Mouse (Mus musculus): ENCODE data around the gene Nin.

Nin gene

DNA sequence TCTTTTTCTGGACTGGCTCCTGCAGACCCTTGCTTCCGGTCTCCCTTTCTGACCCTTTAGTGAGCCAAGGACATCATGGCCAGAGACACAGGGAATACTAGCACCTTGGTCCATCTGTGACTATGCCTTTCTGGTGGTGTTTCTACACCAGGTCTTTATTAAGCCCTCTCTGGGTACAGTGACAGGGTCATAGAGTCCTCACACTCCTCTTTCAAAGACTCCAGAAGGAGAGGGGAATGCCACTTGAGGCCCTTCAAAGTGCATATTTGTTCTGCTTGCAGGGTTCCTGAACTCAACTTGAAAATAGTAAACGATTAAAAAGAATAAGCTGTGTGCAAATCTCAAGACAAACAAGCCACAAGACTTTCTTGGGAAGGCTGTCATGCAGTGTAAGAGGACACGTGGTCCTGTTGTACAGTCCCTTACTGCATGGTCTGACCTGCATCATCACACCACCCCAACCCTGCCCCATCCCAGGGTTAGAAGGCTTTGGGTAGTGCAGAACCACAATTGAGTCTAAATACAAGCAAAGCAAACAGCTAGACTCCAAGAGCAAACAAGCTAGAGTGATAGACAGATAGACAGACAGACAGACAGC lies 30.5 kb downstream of the Nin start:
- DNase-seq (ENCODE audit: low read depth, low spot score) = no peak

DNA sequence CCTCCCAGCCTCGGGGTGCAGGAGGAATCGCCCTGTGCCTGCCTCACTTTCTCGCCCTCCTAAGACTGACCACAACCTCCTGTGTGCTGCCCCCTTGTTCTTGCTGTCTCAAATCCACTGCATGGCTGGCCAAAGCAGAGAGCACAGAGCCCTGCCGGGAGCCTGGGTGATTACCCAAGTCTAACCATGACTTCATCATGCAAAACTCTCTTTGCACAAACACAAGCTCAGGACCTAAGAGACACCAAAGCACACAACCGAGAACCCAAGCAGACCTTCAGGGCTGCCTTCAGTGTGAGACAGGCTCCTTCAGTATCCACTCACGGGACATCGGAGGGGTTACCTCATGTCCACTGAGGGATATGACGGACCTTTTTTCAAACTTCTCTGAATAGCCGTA lies 31.0 kb downstream of the Nin start:
- no peak for DNase-seq (ENCODE audit: low read depth, low spot score)

DNA sequence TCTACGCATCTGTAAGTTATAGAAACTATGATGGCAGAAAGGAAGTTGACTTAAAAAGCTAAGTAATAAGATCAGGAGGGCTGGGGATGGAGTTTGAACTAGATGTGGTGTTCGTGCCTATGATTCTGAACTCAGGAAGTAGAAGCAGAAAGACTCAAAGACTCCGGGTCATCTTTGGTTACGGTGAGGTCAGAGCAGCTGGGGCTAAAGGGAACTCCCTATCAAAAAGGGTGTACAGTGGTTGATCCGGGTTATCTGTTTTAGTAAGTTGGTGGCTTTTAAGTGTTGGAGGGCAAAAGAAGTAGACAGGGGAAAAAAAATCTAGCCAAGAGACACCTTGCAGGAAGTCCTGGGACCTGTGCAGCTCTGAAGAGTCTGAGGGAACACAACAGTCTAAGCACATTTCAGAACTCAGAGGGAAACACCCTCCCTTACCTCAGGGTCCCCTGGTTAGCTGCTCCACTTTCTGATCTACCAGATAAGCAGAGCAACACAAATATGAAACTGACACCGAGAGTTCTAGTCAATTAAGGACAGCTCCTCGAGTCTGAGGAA lies 35.0 kb downstream of the Nin start:
- DNase-seq (ENCODE audit: low read depth, low spot score) = peak; percentile 64

- DNase-seq (ENCODE audit: low read depth, low spot score) = no peak
Measured at GRCm38 (mm10) chr12:70076493-70076892, 37.0 kb downstream of the Nin start.

- peak; percentile 49 for DNase-seq (ENCODE audit: low read depth, low spot score)
Measured at GRCm38 (mm10) chr12:70075001-70075400, 38.5 kb downstream of the Nin start.

DNA sequence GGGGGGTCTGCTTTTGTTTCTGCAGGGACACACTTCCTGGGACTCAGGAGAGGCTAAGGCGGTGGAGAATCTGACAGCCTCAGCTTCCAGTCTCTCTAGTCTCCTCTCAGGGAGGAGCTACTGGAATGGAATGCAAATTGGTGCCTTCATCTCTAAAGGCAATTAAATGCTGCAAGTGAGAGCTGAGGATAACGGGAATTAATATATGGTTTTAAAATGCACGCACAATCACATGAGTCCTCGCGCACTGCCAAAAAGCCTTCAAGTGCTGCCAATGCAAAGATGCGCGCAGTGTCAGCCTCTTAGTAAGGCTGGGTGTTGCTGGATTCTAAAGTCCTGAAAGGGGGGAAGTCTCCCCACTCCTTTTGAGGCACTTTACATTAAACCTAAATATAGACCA lies 42.6 kb downstream of the Nin start:
- DNase-seq (ENCODE audit: low read depth, low spot score) = no peak

DNA sequence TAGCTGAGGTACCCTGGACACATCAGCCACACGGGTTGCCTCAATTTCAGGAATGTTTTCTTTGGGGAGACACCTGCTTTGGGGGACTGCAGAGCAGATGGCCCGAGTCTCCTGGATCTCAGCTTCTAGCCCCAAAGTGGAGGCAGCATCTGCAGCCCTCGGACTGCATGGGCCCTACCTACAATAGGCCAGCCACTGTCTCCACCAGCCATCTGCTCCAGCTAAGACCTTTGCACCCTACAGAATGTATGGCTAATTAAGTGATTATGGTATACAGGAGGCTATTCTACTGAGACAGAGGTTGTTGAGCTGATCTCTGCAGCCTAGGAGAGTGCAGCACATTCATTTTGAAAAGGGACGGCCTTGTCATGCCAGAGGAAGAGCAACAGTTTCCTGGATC lies 43.2 kb downstream of the Nin start:
- DNase-seq (ENCODE audit: low read depth, low spot score) = no peak

- no peak for DNase-seq (ENCODE audit: low read depth, low spot score)
Measured at GRCm38 (mm10) chr12:70068647-70069257, 44.8 kb downstream of the Nin start.

DNA sequence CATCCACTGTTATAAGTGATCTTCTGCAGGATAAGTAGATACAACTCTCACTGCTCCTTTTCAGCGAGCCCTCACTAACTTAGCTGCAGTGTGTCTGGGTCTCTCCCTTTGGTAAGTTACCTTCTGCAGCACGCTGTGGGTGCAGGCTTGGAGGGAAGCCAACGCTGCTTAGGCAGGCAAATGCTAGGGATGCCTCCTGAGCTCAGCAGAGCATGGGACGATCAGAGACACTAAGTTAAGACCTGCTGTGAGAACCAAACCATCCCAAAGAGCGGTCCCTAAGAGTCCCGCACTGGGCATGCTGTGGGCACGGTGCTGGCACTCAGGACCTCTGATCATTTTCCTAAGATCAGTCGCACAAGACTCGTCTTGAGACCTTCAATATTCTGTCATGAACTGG lies 45.7 kb downstream of the Nin start:
- DNase-seq (ENCODE audit: low read depth, low spot score) = no peak

- DNase-seq (ENCODE audit: low read depth, low spot score) = peak; percentile 80
Measured at GRCm38 (mm10) chr12:70062114-70062513, 51.4 kb downstream of the Nin start.

DNA sequence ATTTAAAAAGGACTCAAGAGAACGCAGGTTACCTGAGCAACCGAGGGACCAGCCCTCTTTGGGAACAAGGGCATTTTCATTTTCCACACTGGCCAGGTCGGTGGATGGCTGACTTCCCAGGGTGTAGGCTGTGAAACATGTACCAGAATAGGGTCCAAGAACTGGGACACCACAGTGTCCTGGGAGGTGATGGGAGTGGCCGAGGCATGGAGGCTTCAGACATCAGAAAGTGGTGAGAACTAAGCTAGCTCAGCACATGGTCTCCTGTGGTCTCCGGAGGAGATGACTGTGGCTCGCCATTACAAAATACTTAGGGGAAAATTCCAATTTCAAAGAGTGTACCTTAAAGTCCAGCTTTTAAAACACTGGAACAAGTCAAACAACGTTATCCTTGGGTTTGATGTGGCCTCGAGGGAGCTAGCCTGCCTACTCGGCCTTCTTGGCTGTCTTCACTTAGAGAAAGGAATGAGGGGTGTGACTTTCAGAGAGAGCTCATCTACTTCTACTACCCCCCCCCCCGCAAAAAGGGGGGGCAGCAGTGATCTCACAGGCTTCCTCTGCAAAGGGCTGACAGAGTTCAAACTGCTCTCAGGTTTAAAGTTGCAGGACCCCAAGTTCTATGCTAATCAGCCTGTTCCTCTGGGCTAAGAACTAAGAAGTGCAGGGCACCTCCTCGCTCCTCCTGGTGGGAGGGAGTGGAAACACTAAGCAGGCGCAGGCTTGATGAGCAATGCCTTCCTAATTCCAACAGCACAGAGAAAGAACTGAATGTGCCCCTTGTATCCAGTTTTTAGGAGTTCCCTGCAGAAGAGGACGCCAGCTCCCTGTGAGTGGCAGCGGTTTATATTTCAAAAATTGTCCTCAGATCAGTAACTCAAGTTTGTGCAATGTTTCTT lies 54.3 kb downstream of the Nin start:
- no peak for DNase-seq (ENCODE audit: low read depth, low spot score)

GRCm38 (mm10) chr12:70050699-70051098 lies 62.8 kb downstream of the Nin start:
- no peak for DNase-seq (ENCODE audit: low read depth, low spot score)

- no peak for DNase-seq (ENCODE audit: low read depth, low spot score)
Measured at GRCm38 (mm10) chr12:70048741-70049140, 64.8 kb downstream of the Nin start.

DNA sequence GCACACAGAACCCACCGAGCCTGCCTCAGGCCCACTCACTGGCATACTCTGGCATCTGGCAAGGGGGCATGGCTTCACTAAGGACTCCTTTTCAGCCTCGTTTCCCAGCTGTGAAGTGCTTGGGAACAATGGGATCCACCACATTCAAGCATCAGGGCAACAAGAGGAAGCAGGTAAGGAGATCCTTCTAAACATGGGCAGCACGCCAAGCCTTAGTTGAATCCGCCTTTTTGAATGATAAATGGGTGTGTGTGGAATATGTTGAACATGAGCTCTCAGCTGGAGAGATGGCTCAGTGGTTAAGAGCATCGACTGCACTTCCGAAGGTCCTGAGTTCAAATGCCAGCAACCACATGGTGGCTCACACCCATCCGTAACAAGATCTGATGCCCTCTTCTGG lies 66.2 kb downstream of the Nin start:
- no peak for DNase-seq (ENCODE audit: low read depth, low spot score)

DNA sequence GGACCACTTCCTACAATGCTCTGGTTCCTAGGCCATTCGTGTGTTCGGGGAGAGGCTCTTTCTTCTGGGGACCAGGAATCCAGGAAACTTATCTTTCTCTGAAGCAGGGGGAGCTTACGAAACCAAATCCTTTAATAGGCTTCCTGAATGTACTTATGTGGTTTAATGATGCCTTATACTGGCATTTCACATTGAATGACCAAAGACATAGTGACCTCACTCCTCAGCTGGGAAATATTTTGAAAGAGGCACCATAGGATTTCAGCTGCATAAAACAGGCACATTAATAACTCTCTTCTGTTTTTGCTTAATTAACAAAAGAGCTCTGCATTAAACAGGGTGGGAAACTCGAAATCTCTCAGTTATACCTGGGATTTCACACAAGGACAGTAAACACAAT lies 69.2 kb downstream of the Nin start:
- no peak for DNase-seq (ENCODE audit: low read depth, low spot score)

DNA sequence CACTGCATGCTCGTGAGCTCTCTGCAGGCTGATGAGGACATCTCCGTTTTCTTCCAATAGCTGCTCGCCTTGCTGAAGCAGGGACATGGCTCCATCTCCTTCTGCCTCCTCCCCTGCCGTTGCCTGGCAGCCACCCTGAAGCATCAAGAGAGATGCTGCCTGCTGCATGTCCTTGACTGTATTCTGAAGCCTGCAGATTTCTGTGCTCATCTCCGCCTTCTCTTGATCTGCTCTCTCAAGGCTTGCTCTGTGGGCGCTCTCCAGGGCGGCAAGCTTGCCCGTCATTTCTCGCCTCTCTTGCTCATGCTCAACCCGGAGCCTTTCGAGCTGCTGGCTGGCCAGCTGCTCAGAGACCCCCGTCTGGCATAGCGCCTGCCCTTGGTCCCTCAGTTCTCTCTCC lies 70.1 kb downstream of the Nin start:
- no peak for DNase-seq (ENCODE audit: low read depth, low spot score)

- no peak for DNase-seq (ENCODE audit: low read depth, low spot score)
Measured at GRCm38 (mm10) chr12:70040981-70041380, 72.5 kb downstream of the Nin start.

- no peak for DNase-seq (ENCODE audit: low read depth, low spot score)
Measured at GRCm38 (mm10) chr12:70036722-70037305, 76.7 kb downstream of the Nin start.

DNA sequence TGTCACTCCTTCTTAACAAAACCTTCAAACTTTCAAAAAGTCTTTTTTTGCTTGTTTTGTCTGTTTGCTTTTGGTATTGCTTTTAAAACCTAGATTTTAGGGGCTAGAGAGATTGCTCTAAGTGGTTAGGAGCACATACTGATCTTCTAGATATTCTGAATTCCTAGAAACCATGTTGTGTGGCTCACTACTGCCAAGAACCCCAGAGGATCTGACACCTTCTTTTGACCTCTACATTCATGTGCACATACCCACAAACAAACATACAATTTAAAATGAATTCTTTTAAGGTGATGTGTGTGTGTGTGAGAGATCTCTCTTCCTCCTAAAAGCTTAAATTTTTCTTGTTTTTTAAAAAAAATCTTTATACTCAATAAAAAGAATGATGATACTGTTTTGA lies 87.3 kb downstream of the Nin start:
- DNase-seq (ENCODE audit: low read depth, low spot score) = no peak

DNA sequence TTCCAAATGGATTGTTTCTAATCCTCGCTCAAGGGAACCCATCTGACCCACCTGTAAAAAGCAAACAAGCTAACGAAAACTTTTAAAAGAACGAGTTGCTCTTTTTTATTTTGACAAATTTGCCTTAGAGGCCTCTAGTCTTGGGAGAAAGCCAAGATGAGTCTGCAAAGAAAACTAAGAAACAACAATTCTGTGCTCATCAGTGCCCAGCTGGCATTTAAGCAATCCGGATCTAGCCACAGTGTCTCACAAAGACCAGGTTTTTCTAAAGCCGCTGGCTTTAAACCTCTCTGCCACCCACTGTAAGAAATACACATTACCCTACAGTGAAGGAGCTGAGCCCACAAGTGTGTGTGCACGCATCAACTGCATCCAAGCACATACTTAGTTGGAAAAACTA lies 88.1 kb downstream of the Nin start:
- no peak for DNase-seq (ENCODE audit: low read depth, low spot score)

DNA sequence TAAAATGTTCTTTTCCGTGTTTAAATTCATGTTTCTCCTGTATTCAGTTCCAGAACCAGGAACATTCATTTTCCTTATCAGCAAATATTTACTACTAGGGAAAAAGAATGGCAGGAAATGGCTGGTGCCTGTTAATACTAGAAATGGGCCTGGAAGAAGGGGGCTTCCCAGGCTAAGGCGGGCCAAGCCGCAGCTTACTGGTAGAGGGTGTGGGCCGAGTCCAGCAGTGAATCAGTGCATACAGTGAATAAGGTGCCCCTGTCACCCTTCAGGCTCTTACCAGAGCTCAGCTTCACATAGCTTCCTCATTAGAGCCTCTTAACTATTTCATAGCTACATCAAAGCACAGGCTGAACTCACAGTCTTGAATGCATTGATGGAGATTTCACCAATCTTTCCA lies 89.9 kb downstream of the Nin start:
- no peak for DNase-seq (ENCODE audit: low read depth, low spot score)

DNA sequence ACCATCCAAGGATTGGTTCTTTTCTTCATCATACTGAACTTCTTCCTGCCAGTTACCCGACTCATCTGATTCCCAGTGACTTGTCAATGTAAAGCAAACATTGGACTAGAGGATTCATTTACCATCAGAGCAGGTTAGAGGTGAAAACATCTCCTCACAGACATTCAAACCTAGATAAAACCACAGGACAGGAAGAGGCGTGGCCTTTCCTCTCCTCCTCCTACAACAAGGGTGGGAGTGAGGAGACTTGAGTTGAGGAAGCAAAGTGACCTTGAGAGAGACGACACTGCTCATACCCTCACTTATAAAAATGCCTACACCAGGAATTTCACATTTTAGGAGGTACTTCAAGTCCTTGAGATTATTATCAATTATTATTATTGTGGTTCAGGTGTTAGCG lies 95.4 kb downstream of the Nin start:
- DNase-seq (ENCODE audit: low read depth, low spot score) = peak; percentile 69
